Mouse (Mus musculus): ENCODE measurements around the gene Iqschfp. TPM values are rescaled to one million over a fixed set of nuclear protein-coding genes. Genes with fewer than 3 reads are reported as not detected.
A peak's percentile ranks its signal among the peaks of the same experiment; 100 is the strongest.

The Iqschfp gene
- polyA plus RNA-seq, 1 experiment from 2014 or later: not detected

GRCm38 (mm10) chr3:67918098-67918497, 26.1 kb downstream of the Iqschfp start:
- 83% methylated on average over 3 of the region's 3 CpGs for WGBS
- ATAC-seq (ENCODE audit: insufficient number of reproducible peaks, insufficient read depth, low FRiP score, low TSS enrichment, low read depth): no peak
- Histone ChIP-seq H3K27me3 (no peaks in the 10 kb centered on the region), H3K9me3 (no peaks in the 10 kb centered on the region), H3K4me1 (no peaks in the 10 kb centered on the region), H3K36me3 (no peaks in the 10 kb centered on the region), H3K27ac (no peak overlapping the region), H3K4me2 (no peak overlapping the region), H3K4me3 (no peak overlapping the region), H3K9ac (no peak overlapping the region)

GRCm38 (mm10) chr3:67918634-67919259, 26.7 kb downstream of the Iqschfp start:
- 0 out of 2 replicates have a peak, but pooled peaks have one; percentile 32 for ATAC-seq (ENCODE audit: insufficient number of reproducible peaks, insufficient read depth, low FRiP score, low TSS enrichment, low read depth)
- H3K27ac ChIP-seq: no peak overlapping the region
- 61% methylated on average over 8 of the region's 8 CpGs for WGBS

GRCm38 (mm10) chr3:67923095-67923494, 31.1 kb downstream of the Iqschfp start:
- H3K9ac ChIP-seq: no peak overlapping the region
- no peaks in the 10 kb centered on the region for H3K27me3 ChIP-seq
- WGBS: 83% methylated on average over 4 of the region's 4 CpGs
- H3K9me3 ChIP-seq: no peaks in the 10 kb centered on the region
- no peak overlapping the region for H3K4me3 ChIP-seq
- H3K4me2 ChIP-seq: no peak overlapping the region
- no peak overlapping the region for H3K27ac ChIP-seq
- H3K36me3 ChIP-seq: no peaks in the 10 kb centered on the region
- H3K4me1 ChIP-seq: no peaks in the 10 kb centered on the region
- ATAC-seq (ENCODE audit: insufficient number of reproducible peaks, insufficient read depth, low FRiP score, low TSS enrichment, low read depth): no peak

More at GRCm38 (mm10) chr3:67918634-67919259, 26.7 kb downstream of the Iqschfp start:
- Histone ChIP-seq H3K4me1 (no peaks in the 10 kb centered on the region), H3K4me2 (no peak overlapping the region), H3K9ac (no peak overlapping the region), H3K27me3 (no peaks in the 10 kb centered on the region), H3K4me3 (no peak overlapping the region), H3K36me3 (no peaks in the 10 kb centered on the region), H3K9me3 (no peaks in the 10 kb centered on the region)

- H3K4me1 ChIP-seq: no peaks in the 10 kb centered on the region
- no peaks in the 10 kb centered on the region for H3K27me3 ChIP-seq
- no peaks in the 10 kb centered on the region for H3K36me3 ChIP-seq
- no peak for ATAC-seq (ENCODE audit: insufficient number of reproducible peaks, insufficient read depth, low FRiP score, low TSS enrichment, low read depth)
- H3K9ac ChIP-seq: no peak overlapping the region
- no peak overlapping the region for H3K4me3 ChIP-seq
- H3K4me2 ChIP-seq: no peak overlapping the region
- H3K27ac ChIP-seq: no peak overlapping the region
- H3K9me3 ChIP-seq: no peaks in the 10 kb centered on the region
- WGBS: 44% methylated on average over 2 of the region's 2 CpGs
Measured at GRCm38 (mm10) chr3:67925453-67925852, 33.4 kb downstream of the Iqschfp start.

GRCm38 (mm10) chr3:67930424-67931133, 38.5 kb downstream of the Iqschfp start:
- no peak for ATAC-seq (ENCODE audit: insufficient number of reproducible peaks, insufficient read depth, low FRiP score, low TSS enrichment, low read depth)
- H3K9ac ChIP-seq: no peak overlapping the region
- WGBS: 85% methylated on average over 10 of the region's 10 CpGs

GRCm38 (mm10) chr3:67931181-67931580, 39.1 kb downstream of the Iqschfp start:
- H3K36me3 ChIP-seq: no peaks in the 10 kb centered on the region
- no peak overlapping the region for H3K4me3 ChIP-seq
- no peak overlapping the region for H3K4me2 ChIP-seq
- 91% methylated on average over 8 of the region's 8 CpGs for WGBS
- no peak overlapping the region for H3K27ac ChIP-seq
- no peaks in the 10 kb centered on the region for H3K27me3 ChIP-seq
- ATAC-seq (ENCODE audit: insufficient number of reproducible peaks, insufficient read depth, low FRiP score, low TSS enrichment, low read depth): no peak
- H3K9ac ChIP-seq: no peak overlapping the region
- no peaks in the 10 kb centered on the region for H3K9me3 ChIP-seq
- H3K4me1 ChIP-seq: no peaks in the 10 kb centered on the region

More at GRCm38 (mm10) chr3:67930424-67931133, 38.5 kb downstream of the Iqschfp start:
- Histone ChIP-seq H3K9me3 (no peaks in the 10 kb centered on the region), H3K4me2 (no peak overlapping the region), H3K4me1 (no peaks in the 10 kb centered on the region), H3K36me3 (no peaks in the 10 kb centered on the region), H3K4me3 (no peak overlapping the region), H3K27ac (no peak overlapping the region), H3K27me3 (no peaks in the 10 kb centered on the region)

GRCm38 (mm10) chr3:67931914-67932313, 39.9 kb downstream of the Iqschfp start:
- Histone ChIP-seq H3K27ac (no peak overlapping the region), H3K9ac (no peak overlapping the region), H3K4me3 (no peak overlapping the region), H3K9me3 (no peaks in the 10 kb centered on the region), H3K27me3 (no peaks in the 10 kb centered on the region), H3K36me3 (no peaks in the 10 kb centered on the region), H3K4me2 (no peak overlapping the region), H3K4me1 (no peaks in the 10 kb centered on the region)
- 66% methylated on average over 3 of the region's 3 CpGs for WGBS
- no peak for ATAC-seq (ENCODE audit: insufficient number of reproducible peaks, insufficient read depth, low FRiP score, low TSS enrichment, low read depth)

- WGBS: 81% methylated on average over 3 of the region's 3 CpGs
- H3K27me3 ChIP-seq: no peaks in the 10 kb centered on the region
- no peaks in the 10 kb centered on the region for H3K36me3 ChIP-seq
- no peak overlapping the region for H3K4me2 ChIP-seq
- H3K4me1 ChIP-seq: no peaks in the 10 kb centered on the region
- no peak overlapping the region for H3K9ac ChIP-seq
- H3K9me3 ChIP-seq: no peaks in the 10 kb centered on the region
- no peak overlapping the region for H3K4me3 ChIP-seq
- no peak overlapping the region for H3K27ac ChIP-seq
- no peak for ATAC-seq (ENCODE audit: insufficient number of reproducible peaks, insufficient read depth, low FRiP score, low TSS enrichment, low read depth)
Measured at GRCm38 (mm10) chr3:67935829-67936228, 43.8 kb downstream of the Iqschfp start.

- H3K9ac ChIP-seq: no peak overlapping the region
- no peaks in the 10 kb centered on the region for H3K4me1 ChIP-seq
- H3K27ac ChIP-seq: no peak overlapping the region
- H3K27me3 ChIP-seq: no peaks in the 10 kb centered on the region
- ATAC-seq (ENCODE audit: insufficient number of reproducible peaks, insufficient read depth, low FRiP score, low TSS enrichment, low read depth): no peak
- H3K4me3 ChIP-seq: no peak overlapping the region
- H3K36me3 ChIP-seq: no peaks in the 10 kb centered on the region
- whole genome bisulfite sequencing: 82% methylated on average over 2 of the region's 2 CpGs
- H3K4me2 ChIP-seq: no peak overlapping the region
- no peaks in the 10 kb centered on the region for H3K9me3 ChIP-seq
Measured at GRCm38 (mm10) chr3:67947000-67947399, 55.0 kb downstream of the Iqschfp start.

- no peaks in the 10 kb centered on the region for H3K36me3 ChIP-seq
- WGBS: 41% methylated on average over 5 of the region's 5 CpGs
- H3K4me3 ChIP-seq: no peak overlapping the region
- H3K4me2 ChIP-seq: no peak overlapping the region
- no peak for ATAC-seq (ENCODE audit: insufficient number of reproducible peaks, insufficient read depth, low FRiP score, low TSS enrichment, low read depth)
- no peak overlapping the region for H3K27ac ChIP-seq
- H3K9ac ChIP-seq: no peak overlapping the region
- H3K9me3 ChIP-seq: no peaks in the 10 kb centered on the region
- H3K27me3 ChIP-seq: no peaks in the 10 kb centered on the region
- peaks cover 15% of the 10 kb centered on the region for H3K4me1 ChIP-seq
Measured at GRCm38 (mm10) chr3:67952517-67952940, 60.5 kb downstream of the Iqschfp start.

- no peak overlapping the region for H3K9ac ChIP-seq
- no peak overlapping the region for H3K27ac ChIP-seq
- H3K27me3 ChIP-seq: no peaks in the 10 kb centered on the region
- peaks cover 15% of the 10 kb centered on the region for H3K4me1 ChIP-seq
- H3K4me2 ChIP-seq: no peak overlapping the region
- H3K36me3 ChIP-seq: no peaks in the 10 kb centered on the region
- H3K4me3 ChIP-seq: no peak overlapping the region
- WGBS: 20% methylated on average over 5 of the region's 5 CpGs
- no peaks in the 10 kb centered on the region for H3K9me3 ChIP-seq
- no peak for ATAC-seq (ENCODE audit: insufficient number of reproducible peaks, insufficient read depth, low FRiP score, low TSS enrichment, low read depth)
Measured at GRCm38 (mm10) chr3:67954459-67955065, 62.5 kb downstream of the Iqschfp start.

GRCm38 (mm10) chr3:67959672-67960071, 67.6 kb downstream of the Iqschfp start:
- H3K9ac ChIP-seq: no peak overlapping the region
- no peak overlapping the region for H3K27ac ChIP-seq
- no peaks in the 10 kb centered on the region for H3K9me3 ChIP-seq
- no peaks in the 10 kb centered on the region for H3K27me3 ChIP-seq
- no peaks in the 10 kb centered on the region for H3K36me3 ChIP-seq
- H3K4me1 ChIP-seq: peaks cover 1% of the 10 kb centered on the region
- H3K4me2 ChIP-seq: no peak overlapping the region
- WGBS: 55% methylated on average over 7 of the region's 7 CpGs
- no peak overlapping the region for H3K4me3 ChIP-seq
- ATAC-seq (ENCODE audit: insufficient number of reproducible peaks, insufficient read depth, low FRiP score, low TSS enrichment, low read depth): no peak

Data from embryonic facial prominence, embryonic 13.5 days (tissue).